Mouse (Mus musculus) forebrain, embryonic 14.5 days (tissue): ENCODE results near the gene Zfp688. TPM values are rescaled to one million over a fixed set of nuclear protein-coding genes. Genes with fewer than 3 reads are reported as not detected.
"Not testable (repeated sequence)": the region's sequence is repeated elsewhere in the genome, so short reads cannot be mapped to it uniquely, and the experiment has no call there.

Experiments
- ATAC-seq: fragments of 200-750 bp; cut with Nextera tagmentation; 2 replicates; pipeline ENCODE4 v1.8.0; 2017; ENCODE audit warnings: mild to moderate bottlenecking, moderate library complexity
- DNase-seq: peaks from one replicate; pipeline ENCODE4 v3.0.0-alpha.2; 2015; ENCODE audit warnings: low spot score
- H3K27ac ChIP-seq: fragments of 300-500 bp; sonication (generic); 2 replicates; pipeline ENCODE4 v1.5.1; 2014; ENCODE audit warnings: low read depth, mild to moderate bottlenecking, control low read depth, low read length, moderate library complexity
- H3K27me3 ChIP-seq: fragments of 300-500 bp; sonication (generic); replicated peaks from 2 replicates; pipeline ENCODE4 v1.6.1; 2014; ENCODE audit warnings: low read length, control low read depth, mixed read lengths; ENCODE audit not compliant: control insufficient read depth, insufficient read depth
- H3K36me3 ChIP-seq: fragments of 300-500 bp; sonication (generic); 2 replicates; pipeline ENCODE4 v1.6.1; 2014; ENCODE audit warnings: low read length, control low read depth; ENCODE audit not compliant: control insufficient read depth, insufficient read depth
- H3K4me1 ChIP-seq: fragments of 300-500 bp; sonication (generic); 2 replicates; pipeline ENCODE4 v1.6.1; 2014; ENCODE audit warnings: antibody characterized with exemption, low read length, control low read depth; ENCODE audit not compliant: control insufficient read depth, insufficient read depth
- H3K4me2 ChIP-seq: fragments of 300-500 bp; sonication (generic); 2 replicates; pipeline ENCODE4 v1.6.1; 2014; ENCODE audit warnings: mild to moderate bottlenecking, control low read depth, low read length
- H3K4me3 ChIP-seq: fragments of 300-500 bp; sonication (generic); 2 replicates; pipeline ENCODE4 v1.5.1; 2014; ENCODE audit warnings: low read depth, low read length, control low read depth
- H3K9ac ChIP-seq: fragments of 300-500 bp; sonication (generic); 2 replicates; pipeline ENCODE4 v1.6.1; 2014; ENCODE audit warnings: mild to moderate bottlenecking, low read length, control low read depth, moderate library complexity
- H3K9me3 ChIP-seq: fragments of 300-500 bp; sonication (generic); replicated peaks from 2 replicates; pipeline ENCODE4 v1.6.1; 2016; ENCODE audit warnings: low read length, control low read depth, mixed read lengths; ENCODE audit not compliant: control insufficient read depth
- WGBS: fragments of 180-500 bp; shearing (Covaris S2); extraction: QIAGEN DNeasy Blood & Tissue Kit; methylation state at CpG from one replicate; pipeline ENCODE4 v1.1.7; 2014; 5-methylcytosine and 5-hydroxymethylcytosine counted together
- polyA plus RNA-seq: library from polyadenylated mRNA; unstranded; fragments of >200 nt; fragmentation: Nextera tagmentation; extraction: Ambion mirVana; gene quantifications from 2 replicates; pipeline ENCODE4 v1.2.1, GENCODE M21; 2014

The Zfp688 gene
- polyA plus RNA-seq, 1 experiment from 2014 or later: 36.1 TPM

GRCm38 (mm10) chr7:127426354-127426753 lies 4.5 kb upstream of the Zfp688 start:
- no peak overlapping the region for H3K4me3 ChIP-seq
- H3K9me3 ChIP-seq: no peaks in the 10 kb centered on the region
- no peaks in the 10 kb centered on the region for H3K4me1 ChIP-seq
- no peak overlapping the region for H3K9ac ChIP-seq
- H3K36me3 ChIP-seq: no peaks in the 10 kb centered on the region
- no peak overlapping the region for H3K27ac ChIP-seq
- H3K4me2 ChIP-seq: no peak overlapping the region
- DNase-seq: no peak
- H3K27me3 ChIP-seq: 0 out of 2 replicates have a peak, but pooled peaks cover 4% of the 10 kb centered on the region
- WGBS: 71% methylated on average over 3 of the region's 3 CpGs
- ATAC-seq: no peak

DNA sequence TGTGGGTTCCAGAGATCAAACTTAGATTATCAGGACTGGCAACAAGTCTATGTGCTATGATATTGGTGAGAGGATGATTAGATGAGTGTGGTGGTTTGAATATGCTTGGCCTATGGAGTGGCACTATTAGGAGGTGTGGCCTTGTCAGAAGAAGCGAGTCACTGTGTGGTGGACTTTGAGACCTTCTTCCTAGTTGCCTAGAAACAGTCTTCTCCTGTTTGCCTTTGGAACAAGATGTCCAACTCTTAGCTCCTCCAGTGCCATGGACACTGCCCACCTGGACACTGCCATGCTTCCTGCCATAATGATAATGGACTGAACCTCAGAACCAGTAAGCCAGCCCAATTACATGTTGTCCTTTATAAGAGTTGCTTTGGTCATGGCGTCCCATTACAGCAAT lies 4.0 kb upstream of the Zfp688 start:
- Histone ChIP-seq H3K36me3 (no peaks in the 10 kb centered on the region), H3K9me3 (no peaks in the 10 kb centered on the region), H3K27me3 (0 out of 2 replicates have a peak, but pooled peaks cover 4% of the 10 kb centered on the region), H3K4me3 (no peak overlapping the region), H3K4me2 (no peak overlapping the region), H3K9ac (no peak overlapping the region), H3K4me1 (peaks cover 3% of the 10 kb centered on the region), H3K27ac (no peak overlapping the region)
- ATAC-seq (no peak), DNase-seq (no peak)
- WGBS: 83% methylated on average over 2 of the region's 2 CpGs

DNA sequence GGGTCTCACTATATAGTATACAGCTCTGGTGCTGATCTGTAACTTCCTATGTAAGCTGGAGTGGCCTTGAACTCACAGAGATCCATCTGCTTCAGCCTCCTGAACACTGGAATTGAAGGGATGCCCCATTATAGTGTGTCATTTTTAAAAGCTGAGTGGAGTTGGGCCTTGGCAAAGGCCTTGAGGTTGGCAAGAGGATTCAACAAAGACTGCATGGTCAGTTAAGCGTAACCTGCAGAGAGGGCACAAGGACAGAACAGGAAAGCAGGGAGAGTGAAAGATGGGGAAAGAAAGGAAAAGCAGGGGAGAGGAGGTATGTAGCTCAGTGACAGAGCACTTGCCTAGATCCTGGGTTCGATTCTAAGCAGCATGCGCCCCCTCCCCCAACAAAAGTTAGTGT lies 3.4 kb upstream of the Zfp688 start:
- Histone ChIP-seq H3K27me3 (0 out of 2 replicates have a peak, but pooled peaks cover 4% of the 10 kb centered on the region), H3K4me1 (peaks cover 5% of the 10 kb centered on the region)

DNA sequence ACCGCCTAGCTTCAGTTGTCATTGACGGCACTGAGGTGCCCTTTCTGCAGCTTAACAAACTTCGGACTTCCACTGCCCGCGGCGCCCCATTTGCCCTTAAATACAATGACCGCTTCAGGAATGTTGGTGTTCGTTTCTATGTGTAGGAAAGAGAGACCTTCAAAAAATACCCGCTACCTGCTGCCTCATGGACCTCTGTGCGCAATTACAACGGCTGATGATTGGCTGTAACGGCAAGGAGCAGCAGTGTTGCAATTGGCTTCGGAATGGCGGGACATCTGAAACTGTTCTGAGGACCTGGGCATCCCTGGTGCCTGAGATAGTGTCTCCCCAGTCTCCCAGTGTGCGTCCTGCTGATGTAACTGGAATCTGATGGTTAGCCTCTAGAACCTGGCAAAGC lies 379 bp upstream of the Zfp688 start:
- 0 out of 2 replicates have a peak, but pooled peaks cover 4% of the 10 kb centered on the region for H3K27me3 ChIP-seq
- peaks cover 18% of the 10 kb centered on the region for H3K36me3 ChIP-seq
- peak overlapping the region; percentile 81 for H3K4me2 ChIP-seq
- H3K4me1 ChIP-seq: peaks cover 5% of the 10 kb centered on the region
- no peaks in the 10 kb centered on the region for H3K9me3 ChIP-seq
- peak; percentile 65 for DNase-seq
- H3K27ac ChIP-seq: no peak overlapping the region
- H3K4me3 ChIP-seq: peak overlapping the region; percentile 75
- WGBS: under 1% methylated on average over 15 of the region's 15 CpGs
- H3K9ac ChIP-seq: peak overlapping the region; percentile 92; the same call in 1 of the 2 replicates
- ATAC-seq: peak; percentile 78

More for the DNA sequence above, 3.4 kb upstream of the Zfp688 start:
- 89% methylated on average over 3 of the region's 3 CpGs for WGBS
- ATAC-seq: no peak
- H3K4me3 ChIP-seq: no peak overlapping the region
- no peak overlapping the region for H3K4me2 ChIP-seq
- no peaks in the 10 kb centered on the region for H3K36me3 ChIP-seq
- no peak overlapping the region for H3K9ac ChIP-seq
- DNase-seq: no peak
- H3K27ac ChIP-seq: no peak overlapping the region
- no peaks in the 10 kb centered on the region for H3K9me3 ChIP-seq

GRCm38 (mm10) chr7:127411418-127411817 lies 10.4 kb downstream of the Zfp688 start:
- H3K27me3 ChIP-seq: 0 out of 2 replicates have a peak, but pooled peaks cover 2% of the 10 kb centered on the region
- no peak overlapping the region for H3K4me2 ChIP-seq
- WGBS: 88% methylated on average over 2 of the region's 2 CpGs
- ATAC-seq (no peak), DNase-seq (no peak)
- H3K9ac ChIP-seq: no peak overlapping the region
- no peaks in the 10 kb centered on the region for H3K4me1 ChIP-seq
- no peaks in the 10 kb centered on the region for H3K9me3 ChIP-seq
- no peaks in the 10 kb centered on the region for H3K36me3 ChIP-seq
- no peak overlapping the region for H3K4me3 ChIP-seq
- no peak overlapping the region for H3K27ac ChIP-seq

- H3K4me2 ChIP-seq: peak within 1 kb of the TSS; percentile 80
- not testable (repeated sequence) for H3K4me1 ChIP-seq, H3K27me3 ChIP-seq, H3K9me3 ChIP-seq, H3K36me3 ChIP-seq, H3K27ac ChIP-seq
- H3K9ac ChIP-seq: peak within 1 kb of the TSS; percentile 77
- ATAC-seq: peak; percentile 89
- WGBS: 11% methylated on average over 40 of the region's 40 CpGs
- DNase-seq: peak; percentile 93
- H3K4me3 ChIP-seq: peak within 1 kb of the TSS; percentile 46
These were observed 15.6 kb downstream of the Zfp688 start, which contains the start of gene Zfp764 for GRCm38 (mm10) chr7:127406002-127406987. Gene Zfp764 (minus strand): TSS chr7:127406822.

GRCm38 (mm10) chr7:127404101-127404500 lies 17.8 kb downstream of the Zfp688 start:
- WGBS: 94% methylated on average over 6 of the region's 6 CpGs
- not testable (repeated sequence) for DNase-seq, H3K9ac ChIP-seq, H3K9me3 ChIP-seq, H3K4me3 ChIP-seq, H3K36me3 ChIP-seq, H3K27me3 ChIP-seq, H3K4me1 ChIP-seq, H3K27ac ChIP-seq, H3K4me2 ChIP-seq, ATAC-seq

DNA sequence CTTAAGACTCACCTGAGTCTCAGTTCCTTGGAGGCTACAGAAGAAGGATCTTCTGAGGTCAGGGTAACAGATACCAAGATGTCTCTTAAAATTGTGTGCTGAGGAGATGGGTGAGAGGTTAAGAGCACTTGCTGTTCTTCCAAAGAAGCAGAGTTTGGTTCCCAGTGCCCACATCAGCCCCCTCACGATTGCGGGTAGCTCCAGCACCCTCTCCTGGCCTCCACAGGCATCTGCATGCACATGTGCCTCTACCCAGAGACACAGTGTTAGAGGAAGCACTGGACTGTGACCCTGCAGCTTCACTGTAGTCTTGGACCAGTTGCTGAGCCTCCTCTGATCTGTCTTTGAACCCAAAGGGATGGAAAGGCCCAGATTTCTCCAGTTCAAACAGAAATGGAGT lies 18.9 kb downstream of the Zfp688 start:
- no peak overlapping the region for H3K27ac ChIP-seq
- ATAC-seq (no peak), DNase-seq (no peak)
- no peaks in the 10 kb centered on the region for H3K36me3 ChIP-seq
- no peaks in the 10 kb centered on the region for H3K9me3 ChIP-seq
- no peaks in the 10 kb centered on the region for H3K27me3 ChIP-seq
- WGBS: 42% methylated on average over 2 of the region's 2 CpGs
- H3K4me2 ChIP-seq: no peak overlapping the region
- H3K9ac ChIP-seq: no peak overlapping the region
- no peak overlapping the region for H3K4me3 ChIP-seq
- no peaks in the 10 kb centered on the region for H3K4me1 ChIP-seq

- no peak overlapping the region for H3K4me3 ChIP-seq
- no peak overlapping the region for H3K9ac ChIP-seq
- ATAC-seq: no peak
- H3K27ac ChIP-seq: no peak overlapping the region
- H3K27me3 ChIP-seq: no peaks in the 10 kb centered on the region
- H3K4me2 ChIP-seq: no peak overlapping the region
- H3K9me3 ChIP-seq: no peaks in the 10 kb centered on the region
- no peaks in the 10 kb centered on the region for H3K36me3 ChIP-seq
- no peak for DNase-seq
- WGBS: 68% methylated on average over 3 of the region's 3 CpGs
- H3K4me1 ChIP-seq: no peaks in the 10 kb centered on the region
These were observed 21.5 kb downstream of the Zfp688 start for GRCm38 (mm10) chr7:127400355-127400754.
